Mouse (Mus musculus): Measurements from ENCODE around the gene Ubtf. TPM values are rescaled to one million over a fixed set of nuclear protein-coding genes. Genes with fewer than 3 reads are reported as not detected.

The Ubtf gene
- polyA plus RNA-seq, 1 experiment from 2014 or later = 101 TPM

DNA sequence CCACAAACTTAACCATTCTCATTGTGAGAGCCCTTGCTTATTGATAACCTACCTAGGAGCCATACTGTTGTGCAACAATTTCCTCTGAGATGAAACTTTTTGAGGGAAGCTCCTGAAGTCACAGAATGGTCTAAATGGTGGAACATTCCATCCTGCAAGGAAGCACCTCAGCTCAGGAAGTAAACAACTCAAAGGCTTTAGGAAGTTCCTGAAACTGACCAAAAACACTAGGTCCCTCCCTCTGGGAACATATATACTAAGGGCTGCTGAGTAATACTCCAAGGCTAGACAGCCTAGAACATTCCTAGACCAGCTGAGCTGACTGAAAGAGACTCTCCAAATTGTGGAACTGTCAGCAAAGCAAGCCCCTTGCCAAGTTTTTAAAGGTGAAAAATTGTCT lies 13.5 kb upstream of the Ubtf start:
- TF ChIP-seq CTCF (IDR thresholded peaks at IDR 0.05) = no peak
- ChIA-PET CTCF (interaction anchor here (1.0 kb wide), 2 partner anchors 46 to 301 kb away, joined by 3 to 4 read pairs; no protein-coding TSS in a partner anchor), POLR2A (interaction anchor here (1.2 kb wide), 1 partner anchor 13 kb away, joined by 5 read pairs; the partner anchor contains the start of gene Ubtf)
- DNase-seq (ENCODE audit: low read depth, low spot score) (no peak), ATAC-seq (no peak)
- H3K27me3 ChIP-seq = peaks cover 13% of the 10 kb centered on the region
- in situ Hi-C loops (cut with MboI; ENCODE audit: low pct_unique_long_range_greater_than_20kb) = no loop called here

- POLR2A ChIA-PET = interaction anchor here (1.1 kb wide), 1 partner anchor 13 kb away, joined by 6 read pairs; the partner anchor contains the start of gene Ubtf
- DNase-seq (ENCODE audit: low read depth, low spot score) (no peak), ATAC-seq (no peak)
- CTCF ChIA-PET = no interaction called here
- H3K27me3 ChIP-seq = peaks cover 13% of the 10 kb centered on the region
- in situ Hi-C loops (cut with MboI; ENCODE audit: low pct_unique_long_range_greater_than_20kb) = no loop called here
- TF ChIP-seq CTCF (IDR thresholded peaks at IDR 0.05) = no peak
Observed at GRCm38 (mm10) chr11:102331806-102332205, 12.3 kb upstream of the Ubtf start.

GRCm38 (mm10) chr11:102330039-102330438 lies 10.5 kb upstream of the Ubtf start:
- DNase-seq (ENCODE audit: low read depth, low spot score) = no peak
- ChIA-PET CTCF (no interaction called here), POLR2A (no interaction called here)
- no peak for ATAC-seq
- in situ Hi-C loops (cut with MboI; ENCODE audit: low pct_unique_long_range_greater_than_20kb) = no loop called here
- no peak for TF ChIP-seq CTCF (IDR thresholded peaks at IDR 0.05)
- peaks cover 9% of the 10 kb centered on the region for H3K27me3 ChIP-seq

- no peak for ATAC-seq
- in situ Hi-C loops (cut with MboI; ENCODE audit: low pct_unique_long_range_greater_than_20kb) = no loop called here
- H3K27me3 ChIP-seq = peaks cover 9% of the 10 kb centered on the region
- POLR2A ChIA-PET = interaction anchor here (0.6 to 1.0 kb wide), 3 partner anchors 10 to 58 kb away, joined by 3 to 5 read pairs (median 3); partner anchors contain the start of gene Ubtf
- CTCF ChIA-PET = no interaction called here
- TF ChIP-seq CTCF (IDR thresholded peaks at IDR 0.05) = no peak
- no peak for DNase-seq (ENCODE audit: low read depth, low spot score)
Observed at GRCm38 (mm10) chr11:102329518-102329917, 10.0 kb upstream of the Ubtf start.

DNA sequence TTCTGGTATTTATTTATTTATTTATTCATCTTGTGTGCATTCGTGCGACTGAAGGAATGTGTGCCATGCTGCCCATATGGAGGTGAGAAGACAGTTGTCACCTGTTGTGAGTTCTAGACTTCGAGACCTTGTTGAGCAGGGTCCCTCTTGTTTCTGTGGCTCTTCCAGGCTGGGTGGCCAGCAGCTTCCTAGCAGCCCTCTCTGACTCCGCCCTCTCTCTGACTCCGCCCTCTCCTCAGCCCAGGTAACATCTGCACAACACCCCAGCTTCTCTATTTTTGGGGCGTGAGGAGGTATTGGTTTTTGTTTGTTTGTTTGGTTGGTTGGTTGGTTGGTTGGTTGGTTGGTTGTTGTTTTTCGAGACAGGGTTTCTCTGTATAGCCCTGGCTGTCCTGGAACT lies 8.3 kb upstream of the Ubtf start:
- ChIA-PET POLR2A (no interaction called here), CTCF (no interaction called here)
- in situ Hi-C loops (cut with MboI; ENCODE audit: low pct_unique_long_range_greater_than_20kb) = no loop called here
- H3K27me3 ChIP-seq = peaks cover 6% of the 10 kb centered on the region
- no peak for ATAC-seq
- no peak for DNase-seq (ENCODE audit: low read depth, low spot score)
- TF ChIP-seq CTCF (IDR thresholded peaks at IDR 0.05) = no peak

DNA sequence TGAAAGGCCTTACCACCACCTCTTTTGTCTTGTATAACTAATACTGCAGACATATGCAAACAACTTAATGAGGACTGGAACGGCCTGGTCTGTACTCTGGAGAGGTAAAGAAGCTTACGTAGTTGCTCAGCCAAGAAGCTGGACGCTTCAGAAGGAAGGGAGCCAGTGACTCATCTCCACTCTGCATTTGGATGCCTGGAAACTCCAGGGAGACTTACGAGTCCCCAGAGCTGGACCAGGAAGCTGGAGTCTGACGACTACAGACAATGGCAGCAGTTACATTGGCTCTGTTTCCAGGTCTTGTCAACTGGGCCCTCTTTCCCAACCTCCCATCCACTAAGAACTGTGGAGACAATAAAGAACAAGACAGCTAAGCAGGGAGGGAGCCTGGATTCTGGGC lies 7.7 kb upstream of the Ubtf start:
- ATAC-seq (no peak), DNase-seq (ENCODE audit: low read depth, low spot score) (no peak)
- peaks cover 3% of the 10 kb centered on the region for H3K27me3 ChIP-seq
- TF ChIP-seq CTCF (IDR thresholded peaks at IDR 0.05) = no peak
- ChIA-PET POLR2A (no interaction called here), CTCF (no interaction called here)
- in situ Hi-C loops (cut with MboI; ENCODE audit: low pct_unique_long_range_greater_than_20kb) = no loop called here

DNA sequence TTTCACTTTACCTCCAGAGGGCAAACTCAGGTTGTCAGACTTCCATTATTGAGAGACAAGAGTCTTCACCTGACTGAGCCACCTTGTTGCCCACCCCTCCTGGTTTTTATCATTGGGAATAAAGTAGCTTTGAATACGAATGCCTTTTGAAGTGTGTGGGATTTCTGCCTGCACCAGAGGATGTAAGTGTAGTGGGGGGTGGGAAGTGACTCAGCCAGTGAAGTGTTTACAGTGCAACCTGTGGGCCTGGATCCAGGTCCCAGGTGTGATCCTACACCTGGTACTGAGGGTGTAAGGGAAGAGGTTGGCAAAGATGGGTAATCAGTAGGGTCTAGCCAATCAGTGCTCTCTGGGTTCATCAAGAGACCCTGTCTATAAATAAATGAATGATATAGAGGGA lies 4.0 kb upstream of the Ubtf start:
- DNase-seq (ENCODE audit: low read depth, low spot score) (no peak), ATAC-seq (no peak)
- ChIA-PET CTCF (interaction anchor here (1.0 kb wide), 1 partner anchor 11 kb away, joined by 3 read pairs; no protein-coding TSS in a partner anchor), POLR2A (interaction anchor here (1.2 kb wide), 1 partner anchor 83 kb away, joined by 3 read pairs; no protein-coding TSS in a partner anchor)
- TF ChIP-seq CTCF (IDR thresholded peaks at IDR 0.05) = no peak
- no peaks in the 10 kb centered on the region for H3K27me3 ChIP-seq
- in situ Hi-C loops (cut with MboI; ENCODE audit: low pct_unique_long_range_greater_than_20kb) = loop anchor here (5.0 kb wide), 1 partner anchor 84 kb away; the partner anchor contains the start of gene Slc25a39

DNA sequence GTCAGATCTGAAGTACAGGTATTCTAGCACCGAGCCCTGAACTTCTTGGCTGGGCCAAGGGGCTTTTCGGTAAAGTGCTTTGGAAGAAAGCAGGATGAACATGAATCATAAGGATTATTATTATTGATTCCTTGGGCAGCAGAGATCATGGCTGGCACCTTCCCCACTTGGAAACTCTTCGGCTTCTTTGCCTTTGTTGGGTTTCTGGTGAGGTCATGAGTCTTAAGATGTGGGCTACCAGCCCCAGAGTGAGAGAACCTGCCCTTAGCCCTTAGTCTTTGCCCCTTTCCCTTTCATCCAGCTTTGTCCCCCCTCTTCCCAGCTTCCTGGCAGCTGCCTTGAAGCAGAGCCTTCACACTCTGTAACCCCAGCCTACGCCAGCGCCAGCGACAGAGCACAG lies 2.4 kb upstream of the Ubtf start:
- CTCF ChIA-PET = interaction anchor here (2.4 kb wide), 1 partner anchor 13 kb away, joined by 5 read pairs; no protein-coding TSS in a partner anchor
- TF ChIP-seq CTCF (IDR thresholded peaks at IDR 0.05) = no peak
- DNase-seq (ENCODE audit: low read depth, low spot score) (no peak), ATAC-seq (no peak)
- in situ Hi-C loops (cut with MboI; ENCODE audit: low pct_unique_long_range_greater_than_20kb) = loop anchor here (5.0 kb wide), 1 partner anchor 85 kb away; the partner anchor contains the start of gene Slc25a39
- no peaks in the 10 kb centered on the region for H3K27me3 ChIP-seq
- POLR2A ChIA-PET = interaction anchor here (7.6 kb wide), 1 partner anchor 86 kb away, joined by 110 read pairs; the partner anchor contains the start of gene Slc25a39

GRCm38 (mm10) chr11:102320686-102321005 lies 1.1 kb upstream of the Ubtf start:
- no peaks in the 10 kb centered on the region for H3K27me3 ChIP-seq
- TF ChIP-seq CTCF (IDR thresholded peaks at IDR 0.05) = no peak
- ChIA-PET CTCF (interaction anchor here (1.0 to 2.4 kb wide), 3 partner anchors 11 to 101 kb away, joined by 4 to 5 read pairs (median 5); no protein-coding TSS in a partner anchor), POLR2A (interaction anchor here (1.2 to 7.6 kb wide), 3 partner anchors 12 to 87 kb away, joined by 5 to 110 read pairs (median 26); partner anchors contain the start of gene Slc25a39)
- DNase-seq (ENCODE audit: low read depth, low spot score) (no peak), ATAC-seq (no peak)
- in situ Hi-C loops (cut with MboI; ENCODE audit: low pct_unique_long_range_greater_than_20kb) = loop anchor here (5.0 kb wide), 1 partner anchor 87 kb away; the partner anchor contains the start of gene Slc25a39

GRCm38 (mm10) chr11:102319941-102320685 lies 571 bp upstream of the Ubtf start:
- ChIA-PET CTCF (interaction anchor here (1.0 to 2.4 kb wide), 4 partner anchors 11 to 111 kb away, joined by 3 to 5 read pairs (median 4); partner anchors contain the start of gene Grn), POLR2A (interaction anchor here (0.6 to 7.6 kb wide), 9 partner anchors 9 to 1064 kb away, joined by 3 to 110 read pairs (median 4); partner anchors contain the start of genes Grn, Rundc3a and Slc25a39)
- in situ Hi-C loops (cut with MboI; ENCODE audit: low pct_unique_long_range_greater_than_20kb) = loop anchor here (5.0 kb wide), 1 partner anchor 87 kb away; the partner anchor contains the start of gene Slc25a39
- DNase-seq (ENCODE audit: low read depth, low spot score) (no peak), ATAC-seq (no peak)
- no peaks in the 10 kb centered on the region for H3K27me3 ChIP-seq
- no peak for TF ChIP-seq CTCF (IDR thresholded peaks at IDR 0.05)

All from Patski (cell line).